Mouse (Mus musculus) retina, postnatal 1 day (tissue): Measurements from ENCODE around the gene Arid3a.

Experiments
- DNase-seq: peaks from one replicate; pipeline ENCODE4 v3.0.0-alpha.2; 2012

The Arid3a gene

GRCm38 (mm10) chr10:79909092-79909922, 17.5 kb upstream of the Arid3a start:
- no peak for DNase-seq

DNA sequence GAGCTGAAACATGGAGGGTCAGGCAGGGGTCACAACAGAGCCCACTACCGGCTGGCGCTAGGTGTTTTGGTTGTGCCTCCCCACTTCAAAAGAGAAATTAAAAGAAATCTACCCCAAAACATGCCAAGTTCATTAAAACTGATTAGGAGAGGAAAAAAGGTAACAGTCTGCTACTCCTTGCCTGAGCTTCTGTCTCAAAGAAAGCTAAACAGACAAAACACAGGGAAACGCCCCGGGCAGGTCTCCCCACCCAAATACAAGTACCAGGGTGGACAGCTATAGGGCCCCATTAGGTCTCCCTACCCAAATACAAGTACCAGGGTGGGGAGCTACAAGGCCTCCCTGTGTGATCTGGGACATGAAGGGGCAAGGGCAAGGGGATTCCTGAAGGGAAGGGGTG, 16.3 kb upstream of the Arid3a start, which contains the start of gene Gm26602:
TSS of gene Gm26602 (plus strand) at position 301 of the 400 bp plus-strand sequence.
- DNase-seq = no peak

DNA sequence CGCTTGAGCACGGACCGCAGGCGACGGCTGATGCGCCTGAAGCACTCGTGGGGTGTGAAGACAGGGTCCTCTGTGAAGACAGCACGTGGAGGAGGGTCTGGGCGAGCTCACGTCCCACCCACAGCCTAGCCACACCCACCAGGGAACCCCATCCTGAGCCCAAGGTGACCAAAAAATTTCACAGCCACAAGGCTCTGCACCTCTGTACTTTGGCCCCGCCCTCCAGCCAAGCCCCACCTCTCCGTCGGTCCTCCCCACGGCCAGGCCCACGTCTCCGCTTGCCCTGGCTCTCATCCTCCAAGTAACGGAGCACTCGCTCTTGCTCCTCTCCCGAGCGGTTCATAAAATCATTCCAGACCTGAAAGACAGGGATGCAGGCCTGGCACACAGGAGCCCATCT, 14.4 kb upstream of the Arid3a start:
- DNase-seq = no peak

- peak; percentile 75 for DNase-seq
These were observed 12.5 kb upstream of the Arid3a start for GRCm38 (mm10) chr10:79914131-79914947.

DNA sequence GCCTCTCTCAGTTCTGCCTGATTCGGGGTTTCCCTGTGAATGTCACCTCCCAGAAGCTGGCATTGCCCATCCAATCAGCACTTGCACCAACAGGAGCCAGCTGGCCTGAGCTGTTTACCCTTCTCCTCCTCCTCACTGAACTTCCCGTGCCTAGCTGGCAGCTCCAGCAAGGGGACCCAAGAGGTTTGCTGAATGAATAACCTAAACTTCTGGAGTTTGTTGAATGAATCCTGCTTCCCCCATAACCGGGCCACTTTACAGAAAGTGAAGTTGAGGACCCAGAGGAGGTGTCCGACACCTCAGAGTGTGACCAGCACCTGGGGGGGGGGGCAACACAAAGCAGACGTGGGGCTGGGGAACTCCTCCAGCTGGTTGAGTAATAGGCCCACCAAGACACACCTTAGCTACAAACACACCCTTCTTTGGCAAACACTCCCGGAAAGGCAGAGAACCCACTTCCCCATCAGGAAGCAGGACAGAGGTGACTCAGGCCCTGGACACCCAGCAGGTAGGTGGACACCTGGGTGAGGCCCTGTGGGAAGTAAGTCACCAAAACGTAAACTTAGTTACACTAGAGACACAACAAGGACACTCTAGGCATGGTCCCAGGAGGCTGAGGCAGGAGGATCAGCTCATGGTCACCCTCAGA, 11.8 kb upstream of the Arid3a start:
- no peak for DNase-seq

- no peak for DNase-seq
These were observed 10.8 kb upstream of the Arid3a start for GRCm38 (mm10) chr10:79916081-79916480.

DNA sequence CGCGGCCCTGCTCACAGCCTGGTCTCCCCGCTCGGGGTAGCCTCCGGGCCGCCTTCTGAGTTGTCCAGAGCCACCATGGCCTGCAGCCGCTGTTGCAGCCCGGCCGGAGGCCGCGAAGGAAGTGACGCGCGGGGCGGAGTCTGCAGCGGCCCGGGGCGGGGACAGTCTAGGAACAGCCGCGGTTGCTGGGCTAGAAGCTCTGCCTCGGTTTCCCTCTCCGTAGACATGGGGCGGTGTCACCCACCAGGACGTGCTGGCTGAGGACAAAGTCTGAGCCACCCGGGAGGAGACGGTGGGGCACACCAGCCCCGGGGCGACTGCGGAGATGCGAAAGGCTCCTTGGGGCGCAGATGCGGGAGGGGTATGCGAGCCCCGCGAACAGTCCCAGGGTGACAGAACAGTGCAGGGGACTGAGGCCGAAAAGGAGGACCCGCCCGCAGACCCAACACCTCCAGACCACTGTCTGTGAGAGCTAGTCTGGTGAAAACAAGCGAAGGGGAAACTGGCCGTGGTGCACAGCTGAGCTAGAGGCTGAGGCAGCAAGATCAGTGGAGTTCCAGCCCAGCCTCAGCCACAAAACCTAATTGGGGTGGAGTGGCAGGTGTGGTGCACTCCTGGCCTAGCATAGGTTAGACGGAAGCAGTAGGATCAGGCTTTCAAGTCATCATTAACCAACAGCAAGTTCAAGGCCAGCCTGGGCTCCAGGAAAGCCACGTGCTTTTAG, 9.9 kb upstream of the Arid3a start, which contains the start of gene Kiss1r:
TSS of gene Kiss1r (plus strand) at position 164 of the 724 bp plus-strand sequence.
- DNase-seq = peak; percentile 83

- no peak for DNase-seq
These were observed 9.2 kb upstream of the Arid3a start for GRCm38 (mm10) chr10:79917532-79918100.

- DNase-seq = peak; percentile 67
These were observed 8.4 kb upstream of the Arid3a start for GRCm38 (mm10) chr10:79918231-79919078.

- DNase-seq = no peak
These were observed 7.5 kb upstream of the Arid3a start for GRCm38 (mm10) chr10:79919251-79919849.

DNA sequence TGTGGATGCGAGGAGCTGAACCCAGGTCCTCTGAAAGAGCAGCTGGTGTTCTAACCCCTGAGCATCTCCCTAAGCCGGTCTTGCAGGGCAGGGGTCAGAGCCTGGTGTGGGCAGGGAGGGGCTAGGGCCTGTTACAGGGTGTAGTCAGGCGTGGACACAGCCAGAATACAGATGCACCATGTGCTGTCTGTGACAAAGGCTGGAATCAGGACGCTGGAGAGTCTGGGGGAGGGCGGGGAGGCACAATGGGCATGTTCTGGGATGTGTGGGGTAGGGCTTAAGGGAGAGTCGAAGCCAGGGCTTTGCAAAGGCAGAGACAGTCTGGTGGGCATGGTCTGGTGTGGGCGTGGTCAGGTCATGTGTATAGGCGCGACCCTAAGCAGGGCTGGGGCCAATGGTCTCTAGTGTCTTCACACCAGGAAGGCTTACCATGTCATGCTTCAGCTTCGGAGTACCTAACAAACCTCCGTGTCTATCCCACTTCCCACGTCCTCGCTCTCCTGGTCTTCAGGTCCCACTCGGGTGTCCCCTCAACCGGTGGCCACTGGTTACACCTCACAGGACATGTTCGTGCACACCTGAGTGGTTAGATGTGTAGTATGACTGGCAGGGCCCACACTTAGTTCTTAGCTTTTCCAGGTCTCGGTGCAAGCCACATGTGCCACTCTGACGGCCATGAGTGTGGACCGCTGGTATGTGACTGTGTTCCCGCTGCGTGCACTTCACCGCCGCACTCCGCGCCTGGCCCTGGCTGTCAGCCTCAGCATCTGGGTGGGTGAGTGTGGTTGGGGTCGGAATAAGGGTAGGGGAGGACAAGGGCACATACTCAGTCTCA, 6.6 kb upstream of the Arid3a start:
- DNase-seq = peak; percentile 70

- DNase-seq = peak; percentile 60
These were observed 5.8 kb upstream of the Arid3a start, which contains the start of gene R3hdm4 for GRCm38 (mm10) chr10:79920958-79921535. R3hdm4 (minus strand) TSS chr10:79921208.

DNA sequence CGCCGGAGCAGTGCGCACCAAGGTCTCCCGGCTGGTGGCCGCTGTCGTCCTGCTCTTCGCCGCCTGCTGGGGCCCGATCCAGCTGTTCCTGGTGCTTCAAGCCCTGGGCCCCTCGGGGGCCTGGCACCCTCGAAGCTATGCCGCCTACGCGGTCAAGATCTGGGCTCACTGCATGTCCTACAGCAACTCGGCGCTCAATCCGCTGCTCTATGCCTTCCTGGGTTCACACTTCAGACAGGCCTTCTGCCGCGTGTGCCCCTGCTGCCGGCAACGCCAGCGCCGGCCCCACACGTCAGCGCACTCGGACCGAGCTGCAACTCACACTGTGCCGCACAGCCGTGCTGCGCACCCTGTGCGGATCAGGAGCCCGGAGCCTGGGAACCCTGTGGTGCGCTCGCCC, 5.3 kb upstream of the Arid3a start:
- peak; percentile 62 for DNase-seq

- DNase-seq = peak; percentile 90
These were observed 1.7 kb upstream of the Arid3a start for GRCm38 (mm10) chr10:79924998-79925784.

GRCm38 (mm10) chr10:79925785-79926490, 905 bp upstream of the Arid3a start:
- no peak for DNase-seq

GRCm38 (mm10) chr10:79927324-79928029, 634 bp downstream of the Arid3a start:
- DNase-seq = peak; percentile 74
